Mouse (Mus musculus): ENCODE measurements around the gene Gm49403.

The Gm49403 gene

DNA sequence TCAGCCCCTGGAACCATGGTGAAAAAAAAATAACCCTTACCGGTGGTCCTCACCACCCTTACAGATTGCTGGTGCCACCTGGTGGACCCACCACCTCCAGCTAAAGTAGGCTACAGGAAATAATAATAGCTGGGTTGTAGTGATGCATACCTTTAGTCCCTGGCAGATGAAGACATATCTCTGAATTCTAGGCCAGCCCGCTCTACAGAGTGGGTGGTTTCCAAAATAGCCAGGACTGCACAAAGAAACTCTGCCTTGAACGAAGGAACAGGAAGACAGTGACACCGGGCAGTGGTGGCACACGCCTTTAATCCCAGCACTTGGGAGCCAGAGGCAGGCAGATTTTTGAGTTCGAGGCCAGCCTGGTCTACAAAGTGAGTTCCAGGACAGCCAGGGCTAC, 19.5 kb upstream of the Gm49403 start:
- in situ Hi-C loops (cut with MboI; ENCODE audit: unreplicated experiment in 2 of 2) = loop anchor here in 1 of 2 experiments (25.0 kb wide), 1 partner anchor 98 kb away; the partner anchor contains the start of genes Eef1g and Tut1

DNA sequence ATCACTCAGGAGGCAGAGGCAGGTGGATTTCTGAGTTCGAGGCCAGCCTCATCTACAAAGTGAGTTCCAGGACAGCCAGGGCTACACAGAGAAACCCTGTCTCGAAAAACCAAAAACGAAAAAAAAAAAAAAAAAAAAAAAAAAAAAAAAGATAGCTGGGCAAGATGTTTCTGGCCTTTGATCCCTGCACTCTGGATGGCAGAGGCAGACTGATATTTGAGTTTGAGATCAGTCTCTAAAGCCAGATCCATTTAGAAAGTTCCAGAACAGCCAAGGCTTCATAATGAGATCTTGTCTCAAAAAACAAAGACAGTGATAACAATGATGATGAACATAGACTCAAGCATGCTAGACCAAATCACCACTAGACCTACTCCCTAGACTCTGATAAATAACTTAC, 13.3 kb upstream of the Gm49403 start:
- in situ Hi-C loops (cut with MboI; ENCODE audit: unreplicated experiment in 2 of 2) = loop anchor here in 1 of 2 experiments (25.0 kb wide), 1 partner anchor 92 kb away; the partner anchor contains the start of genes Eef1g and Tut1

DNA sequence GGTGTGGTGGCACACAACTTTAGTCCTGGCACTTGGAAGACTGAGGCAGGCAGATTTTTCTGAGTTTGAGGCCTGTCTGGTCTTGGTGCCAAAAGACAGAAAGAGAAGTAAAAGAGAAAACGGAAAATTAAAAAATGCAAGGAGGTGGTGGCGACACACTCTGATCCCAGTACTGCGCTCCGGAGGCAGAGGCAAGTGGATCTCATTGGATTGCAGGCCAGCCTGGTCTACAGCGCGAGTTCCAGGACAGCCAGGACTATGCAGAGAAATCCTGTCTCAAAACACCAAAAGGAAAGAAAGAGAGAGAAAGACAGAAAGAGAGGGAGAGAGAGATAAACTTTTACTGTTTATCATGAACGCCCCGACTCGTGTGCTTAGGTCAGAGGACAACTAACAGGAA, 12.9 kb upstream of the Gm49403 start:
- in situ Hi-C loops (cut with MboI; ENCODE audit: unreplicated experiment in 2 of 2) = loop anchor here in 1 of 2 experiments (25.0 kb wide), 1 partner anchor 91 kb away; the partner anchor contains the start of genes Eef1g and Tut1

DNA sequence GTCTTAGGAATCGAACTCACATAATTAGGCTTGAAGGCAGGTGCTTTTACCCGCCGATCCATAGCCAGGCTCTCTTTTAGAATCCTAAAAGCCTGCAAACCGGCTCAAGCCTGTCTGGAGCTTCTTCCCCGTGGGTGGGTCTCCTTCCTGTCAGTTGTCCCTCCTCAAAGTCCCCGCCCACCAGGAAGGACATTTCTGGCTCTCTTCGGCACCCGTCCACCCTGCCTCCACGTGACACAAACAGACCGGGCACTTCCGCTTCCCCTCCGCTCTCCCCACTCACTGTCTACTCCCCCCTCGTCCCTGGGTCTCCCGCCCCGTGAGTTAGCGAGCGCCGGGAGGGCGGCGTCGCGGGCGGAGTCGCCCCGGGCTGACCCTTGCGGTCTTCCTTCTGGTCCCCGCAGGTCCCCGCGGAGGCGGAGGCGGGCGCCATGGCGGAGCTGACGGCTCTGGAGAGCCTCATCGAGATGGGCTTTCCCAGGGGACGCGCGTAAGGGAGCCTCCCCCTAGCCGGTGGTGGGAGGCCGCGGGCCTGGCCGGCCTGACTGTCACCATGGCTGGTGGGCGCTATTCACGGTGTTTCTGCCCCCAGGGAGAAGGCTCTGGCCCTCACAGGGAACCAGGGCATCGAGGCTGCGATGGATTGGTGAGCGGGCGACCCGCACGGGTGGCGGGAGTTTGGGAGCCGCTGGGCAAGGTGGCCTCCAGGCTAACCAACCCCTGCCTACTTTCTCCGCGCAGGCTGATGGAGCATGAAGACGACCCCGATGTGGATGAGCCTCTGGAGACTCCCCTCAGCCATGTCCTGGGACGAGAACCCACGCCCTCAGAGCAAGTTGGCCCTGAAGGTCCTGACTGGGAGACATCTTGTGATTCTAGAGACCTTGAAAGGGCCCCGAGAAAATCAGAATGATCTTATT, 12.2 kb upstream of the Gm49403 start, which contains the start of gene Ubxn1:
Gene Ubxn1 (plus strand): TSS at position 230 of the 920 bp plus-strand sequence.
- in situ Hi-C loops (cut with MboI; ENCODE audit: unreplicated experiment in 2 of 2) = loop anchor here in 1 of 2 experiments (25.0 kb wide), 1 partner anchor 91 kb away; the partner anchor contains the start of genes Eef1g and Tut1

DNA sequence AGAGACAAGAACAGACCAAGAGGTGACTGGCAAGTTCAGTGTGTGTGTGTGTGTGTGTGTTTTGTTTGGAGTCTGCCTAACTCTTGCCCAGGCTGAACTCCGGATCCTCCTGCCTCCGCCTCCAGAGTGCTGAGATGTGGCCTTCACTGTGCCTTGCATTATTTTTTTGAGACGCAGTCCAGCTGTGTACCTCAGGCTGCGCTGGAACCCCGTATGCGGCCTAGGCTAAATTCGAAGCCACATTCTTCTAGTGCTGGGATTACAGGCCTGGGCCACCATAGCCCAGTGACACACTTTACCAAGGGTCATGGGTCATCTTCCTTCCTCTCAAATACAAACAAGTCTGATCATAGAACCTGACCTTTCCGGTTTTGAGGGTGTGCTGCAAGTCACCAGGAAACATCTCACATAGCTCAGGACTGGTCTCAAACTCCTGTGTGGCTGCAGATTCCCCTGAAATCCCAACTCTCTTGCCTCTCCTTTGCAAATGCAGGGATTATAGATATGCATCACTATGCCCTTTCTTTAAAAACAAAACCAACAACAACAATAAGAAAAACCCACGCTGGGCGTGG, 11.4 kb upstream of the Gm49403 start:
- in situ Hi-C loops (cut with MboI; ENCODE audit: unreplicated experiment in 2 of 2) = loop anchor here in 1 of 2 experiments (25.0 kb wide), 1 partner anchor 90 kb away; the partner anchor contains the start of genes Eef1g and Tut1

DNA sequence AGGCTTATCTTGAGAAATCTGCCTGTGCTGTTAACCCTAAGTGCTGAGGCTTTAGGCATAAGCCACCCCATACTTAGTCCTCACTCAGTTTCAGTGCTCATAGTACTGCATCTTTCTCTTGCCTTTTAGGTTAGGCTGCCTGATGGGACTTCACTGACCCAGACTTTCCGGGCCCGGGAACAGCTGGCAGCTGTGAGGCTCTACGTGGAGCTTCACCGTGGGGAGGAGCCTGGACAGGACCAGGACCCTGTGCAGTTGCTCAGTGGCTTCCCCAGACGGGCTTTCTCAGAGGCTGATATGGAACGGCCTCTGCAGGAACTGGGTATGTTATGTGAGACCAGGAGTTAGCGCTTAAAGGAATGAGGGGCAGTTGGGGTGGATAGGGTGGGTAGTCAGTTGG, 8.7 kb upstream of the Gm49403 start:
- in situ Hi-C loops (cut with MboI; ENCODE audit: unreplicated experiment in 2 of 2) = loop anchor here in 1 of 2 experiments (25.0 kb wide), 1 partner anchor 1388 kb away; the partner anchor contains the start of genes Atl3 and Rtn3

DNA sequence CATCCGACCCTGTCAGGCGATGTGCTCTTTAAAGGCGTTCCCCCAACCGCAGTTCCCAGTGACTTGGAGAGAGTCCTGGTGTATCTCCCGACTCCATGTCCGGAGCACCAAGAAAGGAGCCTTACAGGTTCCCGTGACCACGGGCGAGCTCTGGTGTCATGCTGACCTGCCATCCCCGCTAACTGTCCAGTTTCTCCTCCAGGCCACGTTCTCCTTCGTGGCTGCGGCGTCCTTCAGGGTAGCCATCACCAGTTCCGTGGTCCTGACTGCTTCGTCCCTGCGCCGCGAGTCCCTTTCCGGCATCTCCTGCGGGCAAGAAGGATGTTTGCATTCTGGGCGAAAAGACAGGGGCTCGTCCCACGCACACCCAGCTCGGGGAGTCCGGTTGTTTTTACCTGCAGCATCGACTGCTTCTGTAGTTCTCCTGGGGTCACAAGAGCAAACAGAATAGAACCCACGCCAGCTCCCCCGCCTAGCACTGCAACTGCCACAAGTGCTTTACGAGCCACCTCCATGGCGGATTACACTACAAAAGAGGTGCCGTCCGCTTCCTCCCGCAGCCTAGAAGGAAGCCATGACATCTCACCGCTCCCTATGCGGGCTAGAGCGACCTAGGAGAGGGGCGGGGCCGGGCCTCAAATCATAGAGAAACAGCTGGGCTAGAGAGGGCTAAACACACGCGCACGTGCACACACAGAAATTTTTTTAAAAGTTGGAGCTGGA, 3.3 kb upstream of the Gm49403 start, which contains the start of gene Uqcc3:
Gene Uqcc3 (minus strand): TSS at position 613 of the 723 bp plus-strand sequence.
- in situ Hi-C loops (cut with MboI; ENCODE audit: unreplicated experiment in 2 of 2) = loop anchor here in 1 of 2 experiments (5.0 to 25.0 kb wide), 2 partner anchors 82 to 1393 kb away; partner anchors contain the start of genes Atl3 and Rtn3

DNA sequence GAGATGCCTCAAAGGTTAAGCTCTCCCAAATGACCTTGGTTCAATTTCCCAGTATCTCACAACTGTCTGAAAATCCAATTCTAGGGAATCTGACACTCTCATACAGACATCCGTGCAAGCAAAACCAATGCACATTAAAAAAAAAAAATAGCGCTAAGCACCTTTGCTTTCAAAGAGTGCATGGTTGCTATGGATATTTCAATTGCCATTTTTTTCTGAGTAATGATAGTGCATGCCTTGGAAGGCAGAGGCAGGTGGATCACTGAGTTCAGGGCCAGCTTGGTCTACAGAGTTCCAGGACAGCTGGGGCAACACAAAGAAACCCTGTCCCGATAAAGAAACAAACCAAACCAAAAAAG, 2.7 kb upstream of the Gm49403 start:
- in situ Hi-C loops (cut with MboI; ENCODE audit: unreplicated experiment in 2 of 2) = loop anchor here in 1 of 2 experiments (5.0 to 25.0 kb wide), 2 partner anchors 81 to 1394 kb away; partner anchors contain the start of genes Atl3 and Rtn3

DNA sequence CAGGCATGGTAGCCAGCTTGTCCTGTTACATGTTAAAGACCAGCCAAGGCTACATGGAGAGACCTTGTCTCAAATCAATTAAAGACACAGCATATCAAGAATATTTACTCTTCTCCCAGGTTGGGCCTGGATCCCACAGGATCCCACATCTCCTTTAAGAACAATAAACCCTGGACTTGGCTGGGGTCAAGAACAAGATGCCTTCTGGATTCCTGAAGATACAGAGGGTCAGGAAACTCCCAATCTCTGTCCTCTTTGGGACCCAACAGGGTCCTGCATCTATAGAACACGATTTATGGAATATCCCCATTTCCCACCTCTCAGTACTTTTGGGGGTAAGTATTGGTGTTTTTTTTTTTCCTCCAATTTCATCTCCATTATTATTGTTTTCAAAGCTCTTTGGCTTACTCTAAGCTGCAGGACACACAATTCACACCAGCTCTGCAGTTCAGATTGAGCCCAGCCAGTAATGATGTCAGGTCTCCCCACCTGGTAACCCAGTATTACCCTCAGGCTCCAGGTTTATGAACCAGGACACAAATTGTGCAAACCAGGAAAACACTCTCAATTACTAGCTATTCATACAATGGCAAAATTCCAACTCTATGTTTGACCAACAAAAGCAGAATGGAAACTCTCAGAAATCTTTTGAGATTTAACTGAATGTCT, 3.3 kb downstream of the Gm49403 start:
- in situ Hi-C loops (cut with MboI; ENCODE audit: unreplicated experiment in 2 of 2) = loop anchor here in 1 of 2 experiments (25.0 kb wide), 1 partner anchor 1400 kb away; the partner anchor contains the start of genes Atl3 and Rtn3

DNA sequence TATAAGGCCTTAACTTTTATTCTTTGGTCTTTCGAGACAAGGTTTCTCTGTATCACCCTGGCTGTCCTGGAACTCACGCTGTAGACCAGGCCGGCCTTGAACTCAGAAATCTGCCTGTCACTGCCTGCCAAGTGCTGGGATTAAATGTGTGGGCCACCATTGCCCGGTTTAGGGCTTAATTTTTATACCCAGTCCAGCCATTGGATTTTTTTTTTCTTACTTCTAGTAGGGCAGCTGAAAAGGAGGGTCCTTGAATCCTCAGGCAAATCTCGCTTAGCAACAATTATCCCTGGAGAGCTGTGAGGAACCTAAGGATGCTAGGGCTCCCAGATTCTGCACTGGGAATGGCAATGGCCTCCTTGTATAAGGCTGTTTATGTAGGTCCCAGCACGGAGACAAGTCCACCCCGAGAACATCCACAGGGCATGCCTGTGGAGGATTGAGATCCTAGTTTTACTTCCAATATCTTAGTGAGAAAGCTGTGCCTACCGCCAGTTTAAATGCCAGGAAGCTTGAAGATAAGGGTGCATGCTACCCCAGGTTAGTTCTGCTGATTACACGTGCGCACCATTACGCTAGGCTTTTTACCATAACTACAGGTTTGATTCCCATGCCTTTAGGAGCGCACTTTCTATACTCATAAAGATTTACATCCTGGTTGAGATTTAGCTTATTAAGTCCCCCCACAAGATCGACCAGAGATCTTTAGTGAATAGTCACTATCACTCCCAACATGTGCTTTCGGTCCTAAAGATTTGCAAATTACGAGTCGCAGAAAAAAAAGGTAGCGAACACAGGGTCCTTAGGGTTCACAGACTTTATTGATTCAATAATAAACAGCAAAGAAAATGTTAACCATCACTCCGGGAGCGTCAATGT, 4.1 kb downstream of the Gm49403 start:
- in situ Hi-C loops (cut with MboI; ENCODE audit: unreplicated experiment in 2 of 2) = loop anchor here in 1 of 2 experiments (25.0 kb wide), 1 partner anchor 1401 kb away; the partner anchor contains the start of genes Atl3 and Rtn3

DNA sequence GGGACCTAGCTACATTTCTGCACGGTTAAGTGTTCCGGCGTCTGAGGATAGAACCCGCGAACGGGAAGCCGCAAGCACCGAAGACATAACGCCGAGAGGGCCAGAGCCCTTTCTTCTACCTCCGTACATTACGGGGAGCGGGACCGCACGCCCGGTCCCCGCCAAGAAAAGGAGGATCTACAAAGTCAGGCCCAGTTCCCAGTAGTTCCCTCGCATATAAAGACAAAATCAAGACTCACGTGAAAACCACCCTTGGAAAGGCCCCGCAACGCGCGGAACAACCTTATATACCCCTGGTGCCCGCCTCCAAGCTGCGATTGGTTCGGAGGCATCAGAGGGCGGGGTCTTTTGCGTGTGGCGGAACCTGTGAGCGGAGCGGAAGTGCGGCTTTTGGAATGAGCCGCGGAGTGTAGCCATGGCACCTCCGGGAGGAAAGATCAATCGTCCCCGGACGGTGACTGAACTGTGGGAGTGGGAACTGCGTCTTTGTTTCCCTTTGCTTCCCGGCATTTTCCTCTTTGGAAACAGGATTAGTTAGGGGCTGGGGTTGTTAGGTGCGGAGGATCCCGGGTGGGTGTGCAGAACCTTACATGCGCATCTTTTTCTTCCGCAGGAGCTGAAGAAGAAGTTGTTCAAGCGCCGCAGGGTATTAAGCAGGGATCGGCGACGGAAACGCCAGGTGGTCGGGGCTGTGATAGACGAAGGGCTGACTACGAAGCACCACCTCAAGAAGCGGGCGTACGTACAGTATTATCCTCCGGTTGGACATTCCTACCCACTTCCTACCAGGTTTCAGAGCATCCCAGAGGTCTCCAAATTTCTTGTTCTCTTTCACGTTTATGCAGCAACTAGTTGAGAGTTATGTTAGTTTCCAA, 5.0 kb downstream of the Gm49403 start, which contains the start of the genes 1810009A15Rik and Gm49416:
Gene 1810009A15Rik (plus strand): TSS at position 343 of the 875 bp plus-strand sequence.
Gene Gm49416 (plus strand): TSS at position 416 of the 875 bp plus-strand sequence.
- in situ Hi-C loops (cut with MboI; ENCODE audit: unreplicated experiment in 2 of 2) = loop anchor here in 1 of 2 experiments (25.0 kb wide), 1 partner anchor 1401 kb away; the partner anchor contains the start of genes Atl3 and Rtn3

DNA sequence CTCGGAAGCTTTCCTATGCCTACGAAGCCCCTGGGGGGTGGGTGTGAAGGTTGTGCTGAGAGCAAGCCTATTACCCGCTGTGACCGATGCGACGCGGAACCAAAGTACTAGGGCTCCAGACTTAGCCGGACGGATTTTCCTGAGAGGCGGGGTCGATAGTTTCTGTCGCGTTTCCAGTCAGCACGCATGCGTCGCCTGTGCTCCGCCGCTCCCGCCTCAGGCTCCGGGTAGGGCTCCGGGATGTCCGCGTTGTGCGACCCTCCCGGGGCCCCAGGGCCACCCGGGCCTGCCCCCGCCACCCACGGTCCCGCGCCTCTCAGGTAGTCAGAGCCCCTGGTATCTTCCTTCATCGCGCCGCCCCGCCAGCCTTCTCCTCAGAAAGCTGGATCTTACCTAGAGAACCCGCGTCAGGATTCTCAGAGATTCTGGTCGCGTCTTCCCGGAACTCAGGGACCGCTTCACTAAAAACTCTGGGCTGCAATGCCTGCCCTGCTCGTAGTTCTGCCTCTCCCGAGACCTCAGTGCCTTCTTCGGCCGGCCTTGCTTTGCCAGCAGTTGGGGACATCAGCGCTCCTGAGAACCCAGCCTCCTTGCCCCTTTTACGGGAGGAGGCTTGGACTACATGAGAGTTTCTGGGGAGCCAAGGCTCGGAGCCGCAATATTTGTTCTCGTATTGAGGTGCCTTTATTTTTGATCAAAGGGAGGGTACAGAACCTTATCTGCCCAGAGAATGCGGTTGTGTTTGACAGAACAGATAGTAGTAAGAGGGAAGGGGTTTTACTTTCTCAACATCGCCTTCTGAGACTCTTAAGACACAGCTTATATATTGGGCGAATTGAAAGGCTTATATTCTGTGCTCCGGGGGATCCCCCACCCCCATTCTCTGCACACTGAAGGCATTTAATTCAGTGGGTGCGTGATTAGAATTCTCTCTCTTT, 9.4 kb downstream of the Gm49403 start, which contains the start of gene Ints5:
Gene Ints5 (plus strand): TSS at position 177 of the 938 bp plus-strand sequence.
- in situ Hi-C loops (cut with MboI; ENCODE audit: unreplicated experiment in 2 of 2) = loop anchor here in 1 of 2 experiments (25.0 kb wide), 1 partner anchor 1406 kb away; the partner anchor contains the start of genes Atl3 and Rtn3

DNA sequence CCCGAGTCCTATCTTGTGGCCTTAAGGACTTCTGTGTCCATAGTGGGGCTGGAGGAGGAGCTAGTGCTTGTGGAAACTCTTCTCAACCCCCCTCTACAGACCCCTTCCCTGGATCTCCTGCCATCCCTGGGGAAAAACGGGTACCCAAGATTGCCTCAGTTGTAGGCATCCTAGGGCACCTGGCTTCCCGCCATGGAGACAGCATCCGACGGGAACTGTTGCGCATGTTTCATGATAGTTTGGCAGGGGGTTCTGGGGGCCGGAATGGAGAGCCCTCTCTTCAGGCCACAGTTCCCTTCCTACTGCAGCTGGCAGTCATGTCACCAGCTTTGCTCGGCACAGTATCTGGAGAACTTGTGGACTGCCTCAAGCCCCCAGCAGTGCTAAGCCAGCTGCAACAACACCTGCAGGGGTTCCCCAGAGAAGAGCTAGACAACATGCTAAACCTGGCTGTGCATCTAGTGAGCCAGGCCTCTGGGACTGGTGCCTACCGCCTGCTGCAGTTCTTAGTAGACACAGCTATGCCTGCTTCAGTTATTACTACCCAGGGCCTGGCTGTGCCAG, 11.7 kb downstream of the Gm49403 start:
- in situ Hi-C loops (cut with MboI; ENCODE audit: unreplicated experiment in 2 of 2) = loop anchor here in 1 of 2 experiments (25.0 kb wide), 1 partner anchor 1408 kb away; the partner anchor contains the start of genes Atl3 and Rtn3

DNA sequence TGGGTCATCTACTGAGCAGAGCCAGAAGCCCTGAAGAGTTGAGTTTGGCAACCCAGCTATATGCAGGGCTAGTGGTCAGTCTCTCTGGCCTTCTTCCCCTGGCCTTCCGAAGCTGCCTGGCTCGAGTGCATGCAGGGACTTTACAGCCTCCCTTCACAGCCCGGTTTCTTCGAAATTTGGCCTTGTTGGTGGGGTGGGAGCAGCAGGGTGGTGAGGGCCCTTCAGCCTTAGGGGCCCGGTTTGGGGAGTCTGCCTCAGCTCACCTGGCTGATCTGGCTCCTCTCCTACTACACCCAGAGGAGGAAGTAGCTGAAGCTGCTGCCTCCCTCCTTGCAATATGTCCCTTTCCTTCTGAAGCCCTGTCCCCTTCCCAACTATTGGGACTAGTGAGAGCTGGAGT, 12.5 kb downstream of the Gm49403 start:
- in situ Hi-C loops (cut with MboI; ENCODE audit: unreplicated experiment in 2 of 2) = loop anchor here in 1 of 2 experiments (25.0 kb wide), 1 partner anchor 1409 kb away; the partner anchor contains the start of genes Atl3 and Rtn3

DNA sequence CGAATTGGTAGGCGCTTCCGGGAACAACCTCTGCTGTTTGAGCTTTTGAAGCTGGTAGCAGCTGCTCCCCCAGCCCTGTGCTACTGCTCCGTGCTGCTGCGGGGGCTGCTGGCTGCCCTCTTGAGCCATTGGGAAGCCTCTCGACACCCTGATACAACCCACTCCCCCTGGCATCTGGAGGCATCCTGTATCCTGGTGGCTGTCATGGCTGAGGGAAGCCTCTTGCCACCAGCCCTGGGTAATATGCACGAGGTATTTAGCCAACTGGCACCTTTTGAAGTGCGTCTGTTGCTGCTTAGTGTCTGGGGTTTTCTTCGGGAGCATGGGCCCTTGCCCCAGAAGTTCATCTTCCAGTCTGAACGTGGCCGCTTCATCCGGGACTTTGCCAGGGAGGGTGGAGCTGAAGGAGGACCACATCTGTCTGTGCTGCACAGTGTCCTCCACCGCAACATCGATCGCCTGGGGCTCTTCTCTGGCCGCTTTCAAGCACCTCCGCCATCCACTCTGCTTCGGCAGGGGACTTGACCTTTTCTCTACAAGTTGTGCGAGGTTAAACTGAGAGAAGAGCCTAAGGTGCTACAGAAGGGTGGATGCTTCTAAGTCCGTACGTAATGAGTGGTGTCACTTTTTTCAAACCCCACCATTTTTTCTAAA, 13.6 kb downstream of the Gm49403 start:
- in situ Hi-C loops (cut with MboI; ENCODE audit: unreplicated experiment in 2 of 2) = loop anchor here in 1 of 2 experiments (25.0 kb wide), 1 partner anchor 1410 kb away; the partner anchor contains the start of genes Atl3 and Rtn3
